Mouse (Mus musculus): ENCODE measurements around the gene Sema6d. TPM values are rescaled to one million over a fixed set of nuclear protein-coding genes. Genes with fewer than 3 reads are reported as not detected.

Gene Sema6d
- 0.12 TPM in 1 of 2 replicates, not detected in the other for total RNA-seq (2015)
- 0.03 TPM in 1 of 2 replicates, not detected in the other for total RNA-seq (2017)

GRCm38 (mm10) chr2:124089813-124090230 lies at the start of gene Sema6d:
Gene Sema6d, plus strand, starts transcription at chr2:124089969.
- ATAC-seq (replicated peaks; ENCODE audit: poor library complexity): peak; percentile 31; the same call in 1 of the 2 replicates

- ATAC-seq (replicated peaks; ENCODE audit: poor library complexity): no peak
Measured at GRCm38 (mm10) chr2:124059910-124060309, 29.9 kb upstream of the Sema6d start.

GRCm38 (mm10) chr2:124068380-124068779 lies 21.4 kb upstream of the Sema6d start:
- no peak for ATAC-seq (replicated peaks; ENCODE audit: poor library complexity)

GRCm38 (mm10) chr2:124070664-124071063 lies 19.1 kb upstream of the Sema6d start:
- no peak for ATAC-seq (replicated peaks; ENCODE audit: poor library complexity)

GRCm38 (mm10) chr2:124071380-124071779 lies 18.4 kb upstream of the Sema6d start:
- no peak for ATAC-seq (replicated peaks; ENCODE audit: poor library complexity)

- ATAC-seq (replicated peaks; ENCODE audit: poor library complexity): 0 out of 2 replicates have a peak, but pooled peaks have one; percentile 26
Measured at GRCm38 (mm10) chr2:124090231-124091141, 717 bp downstream of the Sema6d start.

- no peak for ATAC-seq (replicated peaks; ENCODE audit: poor library complexity)
Measured at GRCm38 (mm10) chr2:124099697-124100096, 9.9 kb downstream of the Sema6d start.

GRCm38 (mm10) chr2:124100486-124101200 lies 10.9 kb downstream of the Sema6d start:
- ATAC-seq (replicated peaks; ENCODE audit: poor library complexity): peak; percentile 64

- no peak for ATAC-seq (replicated peaks; ENCODE audit: poor library complexity)
Measured at GRCm38 (mm10) chr2:124101201-124101517, 11.4 kb downstream of the Sema6d start.

GRCm38 (mm10) chr2:124101580-124101979 lies 11.8 kb downstream of the Sema6d start:
- no peak for ATAC-seq (replicated peaks; ENCODE audit: poor library complexity)

- no peak for ATAC-seq (replicated peaks; ENCODE audit: poor library complexity)
Measured at GRCm38 (mm10) chr2:124103277-124103676, 13.5 kb downstream of the Sema6d start.

GRCm38 (mm10) chr2:124118469-124119243 lies 28.9 kb downstream of the Sema6d start:
- ATAC-seq (replicated peaks; ENCODE audit: poor library complexity): no peak

GRCm38 (mm10) chr2:124120355-124120754 lies 30.6 kb downstream of the Sema6d start:
- ATAC-seq (replicated peaks; ENCODE audit: poor library complexity): no peak

- no peak for ATAC-seq (replicated peaks; ENCODE audit: poor library complexity)
Measured at GRCm38 (mm10) chr2:124121539-124121938, 31.8 kb downstream of the Sema6d start.

- no peak for ATAC-seq (replicated peaks; ENCODE audit: poor library complexity)
Measured at GRCm38 (mm10) chr2:124125504-124125903, 35.7 kb downstream of the Sema6d start.

- ATAC-seq (replicated peaks; ENCODE audit: poor library complexity): no peak
Measured at GRCm38 (mm10) chr2:124126853-124127252, 37.1 kb downstream of the Sema6d start.

GRCm38 (mm10) chr2:124130876-124131275 lies 41.1 kb downstream of the Sema6d start:
- ATAC-seq (replicated peaks; ENCODE audit: poor library complexity): no peak

- ATAC-seq (replicated peaks; ENCODE audit: poor library complexity): no peak
Measured at GRCm38 (mm10) chr2:124141510-124142044, 51.8 kb downstream of the Sema6d start.

GRCm38 (mm10) chr2:124145528-124145927 lies 55.8 kb downstream of the Sema6d start:
- ATAC-seq (replicated peaks; ENCODE audit: poor library complexity): no peak

- no peak for ATAC-seq (replicated peaks; ENCODE audit: poor library complexity)
Measured at GRCm38 (mm10) chr2:124158158-124158557, 68.4 kb downstream of the Sema6d start.

Data from megakaryocyte progenitor cell, adult 5-6 weeks (primary cell).